Mouse (Mus musculus) c-Kit-positive CD71-positive TER-119-positive erythroid progenitor cells, embryonic 14.5 days (primary cell): ENCODE measurements around the gene Mab21l2.

Experiments used
- DNase-seq: peaks from one replicate; pipeline ENCODE4 v3.0.0-alpha.2; 2013; ENCODE audit warnings: low spot score

Mab21l2 gene

GRCm38 (mm10) chr3:86548091-86549015 lies at the start of gene Mab21l2:
Mab21l2 (minus strand) TSS chr3:86548629.
- DNase-seq: no peak

GRCm38 (mm10) chr3:86575312-86575711 lies 26.9 kb upstream of the Mab21l2 start:
- DNase-seq: no peak

- DNase-seq: no peak
Observed at GRCm38 (mm10) chr3:86572519-86573244, 24.3 kb upstream of the Mab21l2 start.

GRCm38 (mm10) chr3:86571518-86571917 lies 23.1 kb upstream of the Mab21l2 start:
- no peak for DNase-seq

GRCm38 (mm10) chr3:86567312-86567711 lies 18.9 kb upstream of the Mab21l2 start:
- no peak for DNase-seq

GRCm38 (mm10) chr3:86561396-86561795 lies 13.0 kb upstream of the Mab21l2 start:
- peak; percentile 59 for DNase-seq

GRCm38 (mm10) chr3:86561023-86561344 lies 12.6 kb upstream of the Mab21l2 start:
- no peak for DNase-seq

- DNase-seq: no peak
Observed at GRCm38 (mm10) chr3:86560281-86561022, 12.0 kb upstream of the Mab21l2 start.

GRCm38 (mm10) chr3:86559635-86560034 lies 11.2 kb upstream of the Mab21l2 start:
- no peak for DNase-seq

- no peak for DNase-seq
Observed at GRCm38 (mm10) chr3:86558976-86559375, 10.5 kb upstream of the Mab21l2 start.

- DNase-seq: no peak
Observed at GRCm38 (mm10) chr3:86552170-86552569, 3.7 kb upstream of the Mab21l2 start.

GRCm38 (mm10) chr3:86551011-86551728 lies 2.7 kb upstream of the Mab21l2 start:
- DNase-seq: no peak

GRCm38 (mm10) chr3:86550301-86551010 lies 2.0 kb upstream of the Mab21l2 start:
- DNase-seq: no peak

GRCm38 (mm10) chr3:86547251-86547791 lies 1.1 kb downstream of the Mab21l2 start:
- DNase-seq: no peak

GRCm38 (mm10) chr3:86546471-86547250 lies 1.8 kb downstream of the Mab21l2 start:
- DNase-seq: no peak

- no peak for DNase-seq
Observed at GRCm38 (mm10) chr3:86545945-86546344, 2.5 kb downstream of the Mab21l2 start.

GRCm38 (mm10) chr3:86544785-86545184 lies 3.6 kb downstream of the Mab21l2 start:
- DNase-seq: no peak

- DNase-seq: no peak
Observed at GRCm38 (mm10) chr3:86541863-86542397, 6.5 kb downstream of the Mab21l2 start.

GRCm38 (mm10) chr3:86541074-86541614 lies 7.3 kb downstream of the Mab21l2 start:
- DNase-seq: no peak
